11 mouse cellular contexts compared by ENCODE assay signal in genomic region chr3:62604047-62604391, GRCm38 (mm10). TPM values are rescaled to one million over a fixed set of nuclear protein-coding genes. Genes with fewer than 3 reads are reported as not detected.
DNase-seq lines count a peak whose midpoint lies in the region; ATAC-seq and TF ChIP-seq lines count a peak whose summit lies in the region.
"Had no signal": no experiment of that assay in that cellular context is flagged by ENCODE, and none has a peak within 500 bp of the region (broad histone marks: within the 10 kb centered on the region; RNA-seq: fewer than 3 reads in every experiment).

No protein-coding gene starts in this region.

- ATAC-seq in midbrain, embryonic 11.5 days (ENCODE audit: low FRiP score): peak; percentile 64; the same call in 1 of the 2 replicates

- no peak for TF ChIP-seq EP300 in ES-Bruce4 (IDR thresholded peaks at IDR 0.05; ENCODE audit: insufficient read depth, low read depth, low read length)

- peaks cover 29% of the 10 kb centered on the region; the same call in 1 of the 2 replicates for H3K27me3 ChIP-seq in heart, embryonic 10.5 days (ENCODE audit: insufficient read depth, poor library complexity, severe bottlenecking)
- H3K27me3 ChIP-seq in ES-Bruce4 (ENCODE audit: control insufficient read depth, insufficient read depth, low read length, poor library complexity, severe bottlenecking): peaks cover 5% of the 10 kb centered on the region; the same call in 1 of the 2 replicates
- H3K27me3 ChIP-seq in hindbrain, embryonic 10.5 days (ENCODE audit: insufficient read depth, poor library complexity, severe bottlenecking): peaks cover 30% of the 10 kb centered on the region
- peaks cover 4% of the 10 kb centered on the region; the same call in 1 of the 2 replicates for H3K27me3 ChIP-seq in midbrain, embryonic 11.5 days (ENCODE audit: control insufficient read depth, insufficient read depth, low read length)

- 13% methylated on average over 10 of the region's 10 CpGs for WGBS in heart, embryonic 10.5 days
- WGBS in hindbrain, embryonic 10.5 days: 17% methylated on average over 10 of the region's 10 CpGs
- whole genome bisulfite sequencing in midbrain, embryonic 11.5 days: 20% methylated on average over 10 of the region's 10 CpGs

- H3K9ac ChIP-seq in ES-Bruce4 (ENCODE audit: low read depth, poor library complexity, severe bottlenecking): no peak overlapping the region
- H3K9ac ChIP-seq in midbrain, embryonic 11.5 days (ENCODE audit: low read length): peak overlapping the region; percentile 64; the same call in 1 of the 2 replicates

- H3K36me3 ChIP-seq in heart, embryonic 10.5 days: no peaks in the 10 kb centered on the region
- H3K36me3 ChIP-seq in ES-Bruce4 (ENCODE audit: control insufficient read depth, insufficient read depth, low read length, poor library complexity, severe bottlenecking): no peaks in the 10 kb centered on the region
- H3K36me3 ChIP-seq in hindbrain, embryonic 10.5 days: no peaks in the 10 kb centered on the region
- H3K36me3 ChIP-seq in midbrain, embryonic 11.5 days (ENCODE audit: control insufficient read depth, insufficient read depth, low read length): no peaks in the 10 kb centered on the region

- H3K4me1 ChIP-seq in heart, embryonic 10.5 days: 0 out of 2 replicates have a peak, but pooled peaks cover 8% of the 10 kb centered on the region
- no peaks in the 10 kb centered on the region for H3K4me1 ChIP-seq in ES-Bruce4 (ENCODE audit: control insufficient read depth, insufficient read depth, low read length)
- H3K4me1 ChIP-seq in hindbrain, embryonic 10.5 days (replicated peaks): peaks cover 15% of the 10 kb centered on the region
- no peaks in the 10 kb centered on the region for H3K4me1 ChIP-seq in midbrain, embryonic 11.5 days (ENCODE audit: control insufficient read depth, insufficient read depth, low read length)

- H3K9me3 ChIP-seq in heart, embryonic 10.5 days: no peaks in the 10 kb centered on the region
- H3K9me3 ChIP-seq in ES-Bruce4 (replicated peaks; ENCODE audit: control insufficient read depth, insufficient read depth, low read length, poor library complexity, severe bottlenecking): no peaks in the 10 kb centered on the region
- no peaks in the 10 kb centered on the region for H3K9me3 ChIP-seq in hindbrain, embryonic 10.5 days
- H3K9me3 ChIP-seq in midbrain, embryonic 11.5 days (ENCODE audit: control insufficient read depth, low read length): no peaks in the 10 kb centered on the region

- DNase-seq in heart, embryonic 10.5 days (ENCODE audit: low spot score): no peak
- no peak for DNase-seq in heart, adult 18-20 months
- DNase-seq in hindbrain, embryonic 10.5 days (ENCODE audit: low spot score): no peak
- DNase-seq in midbrain, embryonic 11.5 days (ENCODE audit: low spot score, missing footprints): no peak
- no peak for DNase-seq in MN1 (ENCODE audit: low spot score)
- DNase-seq in spleen, postnatal 4 days (ENCODE audit: low spot score in 2 of 2): no peak
- DNase-seq in thymus, postnatal 0 days (ENCODE audit: low spot score): no peak

- H3K4me3 ChIP-seq in heart, embryonic 10.5 days: peak overlapping the region; percentile 63
- H3K4me3 ChIP-seq in ES-Bruce4 (ENCODE audit: low read depth, low read length): peak overlapping the region; percentile 50
- peak overlapping the region; percentile 55 for H3K4me3 ChIP-seq in hindbrain, embryonic 10.5 days
- peak overlapping the region; percentile 44 for H3K4me3 ChIP-seq in midbrain, embryonic 11.5 days (ENCODE audit: low read depth, low read length)

- H3K27ac ChIP-seq in heart, embryonic 10.5 days: no peak overlapping the region
- no peak overlapping the region for H3K27ac ChIP-seq in ES-Bruce4 (ENCODE audit: insufficient read depth, low read length)
- 0 out of 2 replicates have a peak overlapping the region, but pooled peaks have one; percentile 46 for H3K27ac ChIP-seq in hindbrain, embryonic 10.5 days
- H3K27ac ChIP-seq in midbrain, embryonic 11.5 days (ENCODE audit: low read depth, low read length): no peak overlapping the region

- no peak for TF ChIP-seq CTCF in ES-Bruce4 (IDR thresholded peaks at IDR 0.05; ENCODE audit: low read depth, low read length)

- TF ChIP-seq POLR2A in ES-Bruce4 (IDR thresholded peaks at IDR 0.05; ENCODE audit: insufficient read depth, low read length): no peak

- H3K4me2 ChIP-seq in midbrain, embryonic 11.5 days: peak overlapping the region; percentile 97

RNA-seq across cellular contexts. Expression of gene Gpr149, which starts 0.9 kb away (rescaled TPM):
- polyA plus RNA-seq in heart, embryonic 10.5 days (2016; fragmentation: Nextera tagmentation; extraction: Ambion mirVana): not detected in 2 replicates
- total RNA-seq in heart, adult 18-20 months (2021): not detected
- polyA plus RNA-seq in ES-Bruce4 (2011; ENCODE audit: insufficient read depth, insufficient read length, low read depth, missing spikeins): not detected in 2 replicates
- polyA plus RNA-seq in hindbrain, embryonic 10.5 days (2016; fragmentation: Nextera tagmentation; extraction: Ambion mirVana): 0.30 and 0.39 TPM in 2 replicates
- 0.05 and 0.15 TPM in 2 replicates for polyA plus RNA-seq in midbrain, embryonic 11.5 days (2014; fragmentation: Nextera tagmentation; extraction: Ambion mirVana)
- polyA plus RNA-seq in thymus, postnatal 0 days (2015; fragmentation: Nextera tagmentation; extraction: Ambion mirVana): not detected in 2 replicates
- total RNA-seq: gastrocnemius, postnatal 4 days had no signal
- polyA plus RNA-seq: liver, embryonic 16.5 days; spleen, adult 2 months had no signal
